Mouse (Mus musculus): ENCODE results near the gene Hmgxb4.

Gene Hmgxb4

GRCm38 (mm10) chr8:75018274-75018972, 25.3 kb downstream of the Hmgxb4 start:
- peak; percentile 31 for DNase-seq (ENCODE audit: extremely low spot score)

DNA sequence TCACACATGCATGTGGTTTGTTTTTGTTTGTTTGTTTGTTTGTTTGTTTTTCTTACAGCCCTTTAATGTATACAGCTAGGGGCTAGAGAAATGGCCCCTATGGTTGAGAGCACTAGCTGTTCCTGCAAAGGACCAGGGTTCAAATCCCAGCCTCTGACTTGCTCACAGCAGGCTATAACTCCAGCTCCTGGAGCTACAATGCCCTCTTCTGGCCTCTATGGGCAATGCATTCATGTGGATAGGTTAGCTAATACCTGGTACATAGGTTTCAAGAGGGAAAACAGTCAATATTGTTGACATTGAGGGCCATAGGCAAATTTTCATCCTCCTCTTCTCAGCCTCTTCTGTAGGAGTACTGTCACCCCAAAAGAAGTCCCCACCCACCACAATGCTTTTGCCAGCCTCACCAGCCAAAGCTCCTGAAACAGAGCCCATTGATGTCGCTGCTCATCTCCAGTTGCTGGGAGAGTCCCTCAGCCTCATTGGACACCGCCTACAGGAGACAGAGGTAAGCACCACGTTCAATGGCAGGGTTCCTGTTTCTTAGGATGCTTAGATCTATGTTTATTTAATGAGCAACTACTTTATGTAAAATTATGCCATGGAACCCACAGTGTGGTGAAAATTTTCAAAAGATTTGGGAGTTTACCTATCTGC, 30.6 kb downstream of the Hmgxb4 start:
- no peak for DNase-seq (ENCODE audit: extremely low spot score)

- DNase-seq (ENCODE audit: extremely low spot score) = no peak
Observed at GRCm38 (mm10) chr8:75025809-75026208, 32.7 kb downstream of the Hmgxb4 start.

GRCm38 (mm10) chr8:75030453-75031024, 37.4 kb downstream of the Hmgxb4 start:
- DNase-seq (ENCODE audit: extremely low spot score) = no peak

DNA sequence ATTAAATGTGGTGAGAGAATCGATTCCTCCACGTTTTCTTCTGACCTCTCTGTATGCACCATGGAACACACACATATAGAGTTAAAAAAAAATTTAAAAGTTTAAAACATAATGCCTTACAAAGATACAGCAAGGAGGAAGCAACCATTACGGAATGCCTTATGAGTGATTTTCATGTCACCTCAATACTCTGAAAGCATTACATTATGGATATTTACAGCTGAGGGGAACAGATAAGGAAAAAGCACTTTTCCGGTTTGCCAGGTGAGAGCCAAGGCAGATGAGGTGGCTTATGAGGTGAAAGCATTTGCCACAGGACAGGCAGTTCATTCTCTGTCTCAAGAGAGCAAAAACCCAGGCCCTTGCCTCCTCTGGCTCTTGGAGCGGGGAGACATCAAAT, 39.8 kb downstream of the Hmgxb4 start:
- DNase-seq (ENCODE audit: extremely low spot score) = no peak

GRCm38 (mm10) chr8:75033511-75034243, 40.5 kb downstream of the Hmgxb4 start, which contains the start of gene Tom1:
TSS of gene Tom1 (plus strand) at chr8:75033705.
- DNase-seq (ENCODE audit: extremely low spot score) = peak; percentile 99

DNA sequence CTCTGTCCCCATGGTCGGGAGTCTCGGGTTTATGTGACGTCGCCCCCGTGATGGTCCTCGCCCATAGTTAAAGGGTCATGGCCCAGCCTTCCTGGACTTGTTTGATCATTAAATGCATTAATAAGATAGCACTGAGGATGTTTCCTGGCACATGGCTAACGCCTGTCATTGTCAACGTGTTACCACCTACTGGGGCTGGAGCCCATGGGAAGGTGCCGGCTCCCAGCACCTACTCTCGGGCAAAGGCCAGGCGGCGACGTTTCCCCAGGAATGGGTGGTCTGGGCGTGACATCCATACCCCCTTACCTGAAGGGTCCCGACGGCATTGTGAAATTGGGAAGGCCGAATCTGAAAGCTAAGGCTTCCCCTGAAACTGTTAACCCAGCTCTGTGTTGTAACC, 41.1 kb downstream of the Hmgxb4 start:
- DNase-seq (ENCODE audit: extremely low spot score) = no peak

DNA sequence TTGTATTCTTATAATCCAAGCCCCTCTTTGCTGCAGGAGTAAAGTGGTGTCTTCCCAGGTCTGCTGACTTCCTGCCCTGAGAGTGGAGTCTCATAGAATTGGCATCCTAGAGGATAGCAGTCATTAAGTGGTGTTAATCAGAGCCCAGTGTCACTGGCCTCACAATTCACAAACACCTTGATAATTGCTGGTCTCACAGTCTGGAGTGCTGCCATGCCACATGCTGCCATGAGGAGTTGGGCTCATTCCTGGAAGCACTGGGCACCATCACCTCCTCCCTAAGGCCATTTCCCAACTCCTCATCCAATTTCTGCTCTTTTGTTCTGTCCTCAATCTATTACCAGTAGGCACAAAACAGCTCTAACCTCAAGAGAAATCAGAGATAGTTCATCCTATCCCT, 42.5 kb downstream of the Hmgxb4 start:
- no peak for DNase-seq (ENCODE audit: extremely low spot score)

GRCm38 (mm10) chr8:75038497-75038896, 45.3 kb downstream of the Hmgxb4 start:
- DNase-seq (ENCODE audit: extremely low spot score) = no peak

GRCm38 (mm10) chr8:75039754-75040153, 46.6 kb downstream of the Hmgxb4 start:
- no peak for DNase-seq (ENCODE audit: extremely low spot score)

DNA sequence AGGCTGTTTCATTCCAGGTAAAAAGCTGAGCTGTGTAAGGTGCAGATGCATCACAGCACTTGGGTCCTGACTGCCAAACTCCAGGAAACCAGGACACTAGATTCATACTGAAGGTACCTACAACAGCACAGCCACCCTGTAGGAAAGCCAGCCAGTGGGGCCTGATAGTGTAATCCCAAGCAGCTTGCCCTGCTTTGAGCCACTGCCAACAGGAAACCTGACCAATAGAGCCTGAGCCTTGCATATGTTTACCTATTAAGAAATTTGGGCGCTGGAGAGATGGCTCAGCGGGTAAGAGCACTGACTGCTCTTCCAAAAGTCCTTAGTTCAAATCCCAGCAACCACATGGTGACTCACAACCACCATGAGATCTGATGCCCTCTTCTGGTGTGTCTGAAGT, 49.0 kb downstream of the Hmgxb4 start:
- no peak for DNase-seq (ENCODE audit: extremely low spot score)

- no peak for DNase-seq (ENCODE audit: extremely low spot score)
Observed at GRCm38 (mm10) chr8:75042974-75043373, 49.8 kb downstream of the Hmgxb4 start.

DNA sequence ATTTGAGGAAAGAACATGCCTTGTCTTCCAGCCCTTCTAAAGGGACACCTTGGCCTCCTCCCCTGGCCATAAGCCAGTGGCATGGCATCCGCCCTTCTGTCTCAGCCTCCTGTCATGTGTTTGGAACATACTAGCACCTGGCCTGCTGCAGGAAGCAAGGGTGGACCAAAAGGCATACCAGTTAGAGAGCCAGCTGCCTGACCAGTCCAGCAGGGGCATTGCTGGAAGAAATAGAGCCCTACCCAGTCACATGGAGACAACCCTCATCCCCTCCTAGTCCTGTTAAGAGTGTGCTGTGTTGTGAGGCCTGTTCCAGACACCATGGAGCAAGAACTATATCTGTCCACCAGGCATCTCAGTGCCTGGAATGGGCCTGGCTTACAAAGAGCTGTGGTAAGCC, 53.1 kb downstream of the Hmgxb4 start:
- DNase-seq (ENCODE audit: extremely low spot score) = no peak

DNA sequence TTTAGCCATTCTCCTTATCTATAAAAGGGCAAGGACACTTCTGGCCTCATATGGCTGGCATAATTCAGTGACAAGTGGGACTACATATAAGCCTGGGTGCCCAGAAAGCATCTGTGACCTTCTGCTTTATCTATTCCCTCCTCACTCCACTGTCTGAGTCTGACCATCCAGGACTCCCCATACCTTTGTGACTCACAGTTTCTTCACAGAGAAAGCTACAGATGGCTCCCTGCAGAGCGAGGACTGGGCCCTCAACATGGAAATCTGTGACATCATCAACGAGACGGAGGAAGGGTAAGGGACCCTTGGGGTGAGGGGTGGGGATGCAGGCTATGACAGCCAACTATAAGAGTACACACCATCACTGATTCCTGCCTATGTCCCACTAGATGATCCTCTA, 54.6 kb downstream of the Hmgxb4 start:
- no peak for DNase-seq (ENCODE audit: extremely low spot score)

- DNase-seq (ENCODE audit: extremely low spot score) = no peak
Observed at GRCm38 (mm10) chr8:75053342-75053741, 60.2 kb downstream of the Hmgxb4 start.

DNA sequence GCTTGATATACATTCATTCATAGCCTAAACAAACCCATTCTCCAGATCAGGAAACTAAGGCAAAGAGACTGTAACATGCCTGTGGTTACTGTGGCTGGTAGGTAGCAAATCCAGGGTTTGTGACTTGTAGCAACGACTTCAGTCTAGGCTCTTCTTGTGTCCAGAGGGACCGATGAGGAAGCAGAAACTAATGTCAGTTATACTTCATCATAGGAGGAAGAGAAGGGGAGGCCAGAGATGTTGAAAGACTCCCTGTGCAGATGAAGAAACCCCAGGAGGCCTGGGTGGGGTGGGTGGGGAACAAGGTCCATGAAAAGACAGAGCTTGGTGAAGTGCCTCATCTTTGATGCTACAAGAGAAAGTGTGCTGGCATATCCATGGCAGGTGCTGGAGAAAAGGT, 62.5 kb downstream of the Hmgxb4 start:
- DNase-seq (ENCODE audit: extremely low spot score) = no peak

- no peak for DNase-seq (ENCODE audit: extremely low spot score)
Observed at GRCm38 (mm10) chr8:75060022-75060421, 66.9 kb downstream of the Hmgxb4 start.

- no peak for DNase-seq (ENCODE audit: extremely low spot score)
Observed at GRCm38 (mm10) chr8:75060815-75061214, 67.7 kb downstream of the Hmgxb4 start.

- DNase-seq (ENCODE audit: extremely low spot score) = no peak
Observed at GRCm38 (mm10) chr8:75063290-75063689, 70.1 kb downstream of the Hmgxb4 start.

DNA sequence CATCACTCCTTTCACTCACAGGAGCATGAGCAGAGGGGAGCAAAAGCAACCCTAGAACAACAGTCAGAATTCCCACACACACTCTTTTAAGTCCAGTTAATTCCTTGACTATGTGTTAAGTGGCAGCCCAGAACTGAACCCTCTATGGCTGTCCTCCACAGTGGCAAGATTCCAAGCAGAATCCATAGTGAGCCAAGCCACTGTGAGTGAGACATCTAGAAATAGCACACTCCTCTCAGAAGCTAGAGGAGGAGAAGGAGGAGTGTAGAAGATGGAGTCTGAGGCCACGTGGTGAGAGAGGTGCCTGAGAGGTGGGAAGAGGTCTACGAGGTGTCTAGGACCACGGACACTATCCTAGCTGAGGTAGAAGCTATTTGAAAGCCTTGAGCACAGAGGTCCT, 71.6 kb downstream of the Hmgxb4 start:
- DNase-seq (ENCODE audit: extremely low spot score) = no peak

- no peak for DNase-seq (ENCODE audit: extremely low spot score)
Observed at GRCm38 (mm10) chr8:75067287-75067686, 74.1 kb downstream of the Hmgxb4 start.

DNA sequence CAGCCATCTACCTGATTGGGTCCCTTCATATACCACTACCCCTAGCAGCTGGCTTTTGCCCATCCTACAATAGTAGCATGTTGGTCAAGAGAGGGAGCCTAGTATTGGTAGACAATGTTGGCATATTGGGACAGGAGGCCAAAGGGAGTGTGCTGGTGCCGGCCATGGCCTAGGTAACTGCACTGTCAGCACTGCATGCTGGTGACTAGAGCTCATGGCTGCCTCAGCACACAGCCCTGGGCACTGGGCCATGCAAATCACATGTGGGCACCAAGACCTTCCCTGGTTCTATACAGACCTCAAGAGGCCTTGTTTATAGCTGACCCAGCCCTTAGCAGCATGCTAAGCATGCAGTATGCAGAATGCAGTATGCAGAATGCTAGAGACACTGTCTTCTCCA, 77.1 kb downstream of the Hmgxb4 start:
- DNase-seq (ENCODE audit: extremely low spot score) = no peak

Data from embryo, embryonic 9.5 days (tissue).